Mouse (Mus musculus) hindbrain, embryonic 13.5 days (tissue): ENCODE data around the gene Tmsb10. TPM values are rescaled to one million over a fixed set of nuclear protein-coding genes. Genes with fewer than 3 reads are reported as not detected.
A peak's percentile ranks its signal among the peaks of the same experiment; 100 is the strongest.

ENCODE experiments used
- ATAC-seq: fragments of 200-750 bp; cut with Nextera tagmentation; 2 replicates; pipeline ENCODE4 v1.8.0; 2017; ENCODE audit warnings: moderate TSS enrichment; ENCODE audit not compliant: low FRiP score
- H3K27ac ChIP-seq: fragments of 300-500 bp; sonication (generic); 2 replicates; pipeline ENCODE4 v1.5.1; 2015; ENCODE audit warnings: inconsistent platforms, mild to moderate bottlenecking, moderate library complexity
- H3K27me3 ChIP-seq: fragments of 300-500 bp; sonication (generic); 2 replicates; pipeline ENCODE4 v1.6.1; 2015; ENCODE audit warnings: mild to moderate bottlenecking, inconsistent platforms
- H3K36me3 ChIP-seq: fragments of 300-500 bp; sonication (generic); 2 replicates; pipeline ENCODE4 v1.6.1; 2015; ENCODE audit warnings: mild to moderate bottlenecking, inconsistent platforms
- H3K4me1 ChIP-seq: fragments of 300-500 bp; sonication (generic); replicated peaks from 2 replicates; pipeline ENCODE4 v1.6.1; 2015; ENCODE audit warnings: inconsistent platforms
- H3K4me2 ChIP-seq: fragments of 300-500 bp; sonication (generic); 2 replicates; pipeline ENCODE4 v1.6.1; 2015; ENCODE audit warnings: inconsistent platforms, mild to moderate bottlenecking, moderate library complexity
- H3K4me3 ChIP-seq: fragments of 300-500 bp; sonication (generic); 2 replicates; pipeline ENCODE4 v1.5.1; 2015; ENCODE audit warnings: mild to moderate bottlenecking, inconsistent platforms
- H3K9ac ChIP-seq: fragments of 300-500 bp; sonication (generic); 2 replicates; pipeline ENCODE4 v1.6.1; 2015; ENCODE audit warnings: mild to moderate bottlenecking, inconsistent platforms
- H3K9me3 ChIP-seq: fragments of 300-500 bp; sonication (generic); 2 replicates; pipeline ENCODE4 v1.6.1; 2016; ENCODE audit warnings: inconsistent platforms
- WGBS: fragments of 180-500 bp; shearing (Covaris S2); methylation state at CpG from one replicate; pipeline ENCODE4 v1.1.7; 2015; 5-methylcytosine and 5-hydroxymethylcytosine counted together
- polyA plus RNA-seq: library from polyadenylated mRNA; unstranded; fragments of >200 nt; fragmentation: Nextera tagmentation; extraction: Ambion mirVana; gene quantifications from 2 replicates; pipeline ENCODE4 v1.2.1, GENCODE M21; 2015

Gene Tmsb10
- polyA plus RNA-seq, result 5,412 and 5,881 TPM in 2 replicates

DNA sequence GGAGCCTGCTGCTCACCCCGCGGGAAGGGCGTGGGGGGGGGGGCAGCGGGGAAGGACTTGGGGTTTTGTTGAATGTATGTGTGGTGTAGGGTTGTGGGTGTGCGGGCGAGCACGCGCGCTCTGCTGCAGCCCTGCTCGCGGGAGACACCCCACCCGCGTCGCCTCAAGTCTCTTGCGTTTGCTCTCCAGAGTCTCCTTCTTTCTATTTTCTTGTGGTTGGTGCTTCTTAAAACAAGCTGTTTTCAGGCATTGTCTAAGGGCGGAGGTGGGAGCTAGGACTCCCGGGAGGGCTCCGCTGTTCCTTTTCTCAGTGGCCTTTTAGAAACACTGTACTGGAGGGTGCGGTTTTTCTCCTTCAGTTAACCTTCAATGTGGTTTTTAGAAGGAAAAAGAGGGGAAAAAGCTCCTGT, at the start of gene Tmsb10:
TSS of gene Tmsb10 (minus strand) at position 87 of the 410 bp plus-strand sequence.
- H3K4me2 ChIP-seq, result peak within 1 kb of the TSS; percentile 69
- peaks cover 26% of the 10 kb centered on the region for H3K4me1 ChIP-seq
- peak within 1 kb of the TSS; percentile 100 for H3K9ac ChIP-seq
- H3K27me3 ChIP-seq, result no peaks in the 10 kb centered on the region
- peak within 1 kb of the TSS; percentile 99 for H3K27ac ChIP-seq
- no peaks in the 10 kb centered on the region; the same call in 1 of the 2 replicates for H3K36me3 ChIP-seq
- peak; percentile 76 for ATAC-seq
- 1% methylated on average over 19 of the region's 19 CpGs for WGBS
- peak within 1 kb of the TSS; percentile 95 for H3K4me3 ChIP-seq
- no peaks in the 10 kb centered on the region for H3K9me3 ChIP-seq

DNA sequence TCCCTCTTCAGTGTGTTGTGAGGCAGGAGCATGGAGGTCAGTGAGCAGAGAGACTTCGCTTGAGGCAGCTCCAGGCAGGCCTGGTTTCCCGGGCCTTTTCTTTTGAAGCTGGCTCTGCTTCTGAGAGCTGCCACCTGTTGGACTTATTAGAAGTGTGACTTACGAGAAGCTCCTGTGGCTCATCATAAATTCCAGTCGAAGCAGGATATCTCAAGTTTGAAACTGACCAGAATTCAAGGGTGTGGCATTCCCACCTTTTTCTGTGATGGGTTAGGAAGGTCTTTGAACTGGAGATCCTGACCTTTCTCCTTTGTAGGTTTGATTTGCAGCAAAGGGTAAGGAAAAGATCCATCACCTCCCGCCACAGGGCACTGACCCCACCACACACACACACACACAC, 45.1 kb upstream of the Tmsb10 start:
- no peaks in the 10 kb centered on the region for H3K36me3 ChIP-seq
- no peak overlapping the region for H3K9ac ChIP-seq
- H3K9me3 ChIP-seq, result no peaks in the 10 kb centered on the region
- no peaks in the 10 kb centered on the region for H3K4me1 ChIP-seq
- no peak overlapping the region for H3K27ac ChIP-seq
- ATAC-seq, result no peak
- H3K4me3 ChIP-seq, result no peak overlapping the region
- WGBS, result 86% methylated on average over 5 of the region's 5 CpGs
- H3K27me3 ChIP-seq, result no peaks in the 10 kb centered on the region
- no peak overlapping the region for H3K4me2 ChIP-seq

DNA sequence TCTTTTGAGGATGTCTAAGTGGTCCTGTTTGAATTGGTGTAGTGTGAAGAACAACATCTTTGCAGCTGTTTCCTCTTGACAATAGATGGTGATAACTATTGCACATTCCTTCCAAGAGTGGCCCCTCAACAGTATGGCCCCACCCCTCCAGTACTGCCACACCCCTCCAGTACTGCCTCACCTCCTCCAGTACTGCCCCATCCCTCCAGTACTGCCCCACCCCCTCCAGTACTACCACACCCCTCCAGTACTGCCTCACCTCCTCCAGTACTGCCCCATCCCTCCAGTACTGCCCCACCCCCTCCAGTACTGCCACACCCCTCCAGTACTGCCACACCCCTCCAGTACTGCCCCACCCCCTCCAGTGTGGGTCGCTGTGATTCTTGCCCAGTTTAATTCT, 43.8 kb upstream of the Tmsb10 start:
- WGBS, result 63% methylated on average over 1 of the region's 1 CpGs
- H3K27ac ChIP-seq, result no peak overlapping the region
- no peak overlapping the region for H3K9ac ChIP-seq
- H3K4me1 ChIP-seq, result no peaks in the 10 kb centered on the region
- H3K27me3 ChIP-seq, result no peaks in the 10 kb centered on the region
- H3K9me3 ChIP-seq, result no peaks in the 10 kb centered on the region
- H3K4me3 ChIP-seq, result no peak overlapping the region
- no peak for ATAC-seq
- no peak overlapping the region for H3K4me2 ChIP-seq
- no peaks in the 10 kb centered on the region for H3K36me3 ChIP-seq

DNA sequence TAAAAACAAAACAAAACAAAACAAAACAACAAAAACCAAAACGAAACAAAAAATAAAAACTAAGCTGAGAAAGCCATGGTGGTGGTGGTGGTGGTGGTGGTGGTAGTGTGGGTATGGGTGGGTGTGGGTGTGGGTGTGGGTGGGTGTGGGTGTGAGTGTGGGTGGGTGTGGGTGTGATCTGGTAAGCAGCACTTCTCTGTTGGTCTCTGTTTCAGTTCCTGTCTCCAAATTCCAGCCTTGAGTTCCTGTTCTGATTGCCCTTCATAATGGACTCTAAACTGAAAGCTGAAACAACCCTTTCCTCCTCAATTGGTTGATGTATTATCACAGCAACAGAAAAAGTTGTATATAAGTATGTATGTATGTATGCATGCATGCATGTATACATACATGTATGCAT, 40.3 kb upstream of the Tmsb10 start:
- 90% methylated on average over 1 of the region's 1 CpGs for WGBS
- Histone ChIP-seq H3K9ac (no peak overlapping the region), H3K4me3 (no peak overlapping the region), H3K9me3 (no peaks in the 10 kb centered on the region), H3K4me2 (no peak overlapping the region), H3K36me3 (no peaks in the 10 kb centered on the region), H3K27me3 (no peaks in the 10 kb centered on the region), H3K4me1 (no peaks in the 10 kb centered on the region), H3K27ac (no peak overlapping the region)
- ATAC-seq, result no peak

DNA sequence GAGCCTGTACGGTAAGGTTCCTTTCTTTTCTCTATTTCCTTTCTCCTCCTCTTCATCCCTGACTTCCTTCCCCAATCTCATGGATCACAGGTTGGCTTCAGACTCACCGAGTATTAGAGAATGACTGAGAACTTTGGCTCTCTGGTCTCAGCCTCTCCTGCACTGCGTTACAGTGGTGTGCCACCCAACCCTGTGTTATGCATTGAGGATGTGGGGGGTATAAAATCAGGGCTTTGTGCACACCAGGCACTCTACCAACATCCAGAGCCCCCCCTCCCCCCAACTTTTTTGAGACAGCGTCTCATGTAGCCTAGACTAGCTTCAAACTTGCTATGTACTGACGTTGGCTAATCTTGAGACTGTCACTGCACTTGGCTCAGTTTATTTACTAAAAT, 35.1 kb upstream of the Tmsb10 start:
- no peak overlapping the region for H3K4me2 ChIP-seq
- no peaks in the 10 kb centered on the region for H3K9me3 ChIP-seq
- no peak overlapping the region for H3K27ac ChIP-seq
- H3K36me3 ChIP-seq, result no peaks in the 10 kb centered on the region
- no peak for ATAC-seq
- H3K9ac ChIP-seq, result no peak overlapping the region
- no peak overlapping the region for H3K4me3 ChIP-seq
- H3K4me1 ChIP-seq, result no peaks in the 10 kb centered on the region
- H3K27me3 ChIP-seq, result no peaks in the 10 kb centered on the region
- WGBS, result 85% methylated on average over 5 of the region's 5 CpGs

DNA sequence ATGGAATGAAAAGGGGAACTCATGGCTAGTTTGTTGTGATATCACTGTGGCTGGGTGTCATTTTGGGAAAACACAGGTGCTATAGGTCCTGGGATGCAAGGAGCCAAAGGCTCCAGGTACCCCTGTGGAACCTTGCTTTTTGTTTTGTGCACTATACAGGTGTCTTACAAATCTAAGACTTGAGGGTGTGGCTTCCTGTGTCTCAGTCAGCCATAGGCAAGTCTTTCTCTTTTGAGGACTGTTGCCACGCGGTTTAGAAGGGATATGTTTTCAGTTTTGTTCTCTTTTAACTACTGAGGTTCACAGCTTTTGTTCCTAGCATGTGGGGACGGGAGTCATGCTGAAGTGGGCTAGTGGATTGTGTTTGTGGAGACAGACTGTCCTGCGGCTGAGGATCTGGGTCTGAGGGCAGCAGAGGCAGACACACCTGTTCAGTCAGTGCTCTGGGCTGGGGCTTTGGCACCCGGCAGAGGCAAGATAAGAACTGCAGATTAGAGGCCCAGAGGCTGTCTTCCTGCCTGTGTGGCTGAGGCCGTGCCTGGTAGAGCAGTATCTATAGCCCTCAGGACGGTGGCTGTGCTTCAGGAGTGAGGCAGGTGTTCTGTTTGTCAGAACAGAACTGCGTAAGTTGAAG, 34.6 kb upstream of the Tmsb10 start:
- ATAC-seq, result no peak
- H3K9me3 ChIP-seq, result no peaks in the 10 kb centered on the region
- H3K4me1 ChIP-seq, result no peaks in the 10 kb centered on the region
- no peaks in the 10 kb centered on the region for H3K36me3 ChIP-seq
- WGBS, result 81% methylated on average over 8 of the region's 8 CpGs
- no peak overlapping the region for H3K27ac ChIP-seq
- H3K27me3 ChIP-seq, result no peaks in the 10 kb centered on the region
- H3K4me2 ChIP-seq, result no peak overlapping the region
- no peak overlapping the region for H3K9ac ChIP-seq
- no peak overlapping the region for H3K4me3 ChIP-seq

DNA sequence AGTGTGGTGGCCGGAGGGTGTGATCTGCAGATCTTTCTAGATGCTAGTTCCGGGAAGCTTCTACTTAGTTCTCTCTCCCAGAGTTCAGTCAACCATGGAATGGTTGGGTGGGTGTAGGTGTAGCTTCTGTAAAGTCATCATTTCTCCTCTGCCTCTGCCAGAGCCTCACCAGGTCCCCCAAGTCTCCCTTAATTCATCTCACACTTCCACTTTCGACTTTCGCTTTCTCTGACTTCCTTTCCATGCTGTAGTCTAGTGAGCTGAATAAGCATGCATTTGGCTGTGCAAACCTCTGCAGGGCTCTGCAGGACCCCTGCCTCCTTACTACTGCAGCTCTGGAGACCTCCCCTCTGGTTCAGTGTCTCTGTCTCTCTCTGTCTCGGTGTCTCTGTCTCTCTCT, 31.7 kb upstream of the Tmsb10 start:
- no peak for ATAC-seq
- Histone ChIP-seq H3K9ac (no peak overlapping the region), H3K4me2 (no peak overlapping the region), H3K4me1 (no peaks in the 10 kb centered on the region), H3K9me3 (no peaks in the 10 kb centered on the region), H3K4me3 (no peak overlapping the region), H3K36me3 (no peaks in the 10 kb centered on the region), H3K27me3 (no peaks in the 10 kb centered on the region), H3K27ac (no peak overlapping the region)
- 96% methylated on average over 5 of the region's 5 CpGs for WGBS

DNA sequence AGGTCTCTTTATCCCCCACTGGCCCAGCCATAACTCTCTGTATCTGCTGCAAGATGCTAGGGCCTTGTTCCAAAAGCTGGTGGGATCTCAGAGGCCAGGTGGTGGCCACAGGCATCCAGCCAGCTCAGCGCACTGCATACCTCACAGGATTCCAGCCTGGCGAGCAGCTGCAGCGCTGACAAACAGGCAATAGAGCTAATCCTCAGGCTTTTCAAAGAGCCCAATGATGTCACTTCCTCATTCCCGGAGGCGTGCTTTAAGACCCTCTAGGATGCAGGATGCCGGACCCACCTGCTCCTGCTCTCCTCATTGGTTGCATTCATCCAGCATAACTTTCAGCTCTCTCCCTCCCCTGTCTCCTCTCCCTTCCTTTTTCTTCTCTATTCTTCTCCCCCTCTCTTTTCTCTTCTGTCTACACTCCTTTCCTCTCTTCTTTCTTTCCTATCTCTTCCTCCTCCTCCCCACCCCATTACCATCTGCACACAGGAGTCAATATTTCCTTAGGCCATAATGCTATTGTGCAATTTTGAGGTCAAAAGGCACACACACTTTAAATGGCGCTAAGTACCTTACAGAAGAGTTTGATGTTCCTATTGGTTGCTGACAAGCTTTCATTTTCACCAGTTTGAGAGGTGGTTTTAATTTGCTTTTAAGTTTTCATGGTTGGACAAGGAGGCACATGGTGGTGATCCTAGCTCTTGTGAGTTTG, 30.6 kb upstream of the Tmsb10 start:
- H3K4me2 ChIP-seq, result no peak overlapping the region
- H3K9me3 ChIP-seq, result no peaks in the 10 kb centered on the region
- H3K9ac ChIP-seq, result no peak overlapping the region
- no peak overlapping the region for H3K4me3 ChIP-seq
- no peaks in the 10 kb centered on the region for H3K27me3 ChIP-seq
- 48% methylated on average over 7 of the region's 7 CpGs for WGBS
- H3K27ac ChIP-seq, result no peak overlapping the region
- no peaks in the 10 kb centered on the region for H3K4me1 ChIP-seq
- H3K36me3 ChIP-seq, result no peaks in the 10 kb centered on the region
- no peak for ATAC-seq

DNA sequence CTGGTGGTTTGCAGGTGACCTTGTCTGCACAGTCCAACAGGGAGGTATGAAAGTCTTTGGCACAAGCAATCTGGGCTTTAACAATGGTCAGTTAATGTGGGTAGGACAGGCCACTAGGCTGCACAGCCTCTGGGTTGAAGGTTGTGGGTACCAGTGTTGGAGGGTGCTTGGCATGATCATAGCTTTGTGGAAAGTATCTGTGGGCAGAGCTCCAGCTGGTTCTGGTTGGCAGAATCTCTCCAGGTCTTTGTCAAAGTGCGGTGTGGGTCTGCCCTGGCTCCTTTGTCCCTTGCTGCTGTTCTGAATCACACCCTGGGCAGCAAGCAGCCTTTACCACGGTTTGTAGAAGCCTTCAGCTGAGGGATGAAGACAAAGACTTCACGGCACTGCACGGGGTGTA, 24.0 kb upstream of the Tmsb10 start:
- Histone ChIP-seq H3K36me3 (no peaks in the 10 kb centered on the region), H3K27ac (no peak overlapping the region), H3K4me3 (no peak overlapping the region), H3K4me1 (0 out of 2 replicates have a peak, but pooled peaks cover 6% of the 10 kb centered on the region), H3K9me3 (no peaks in the 10 kb centered on the region), H3K27me3 (0 out of 2 replicates have a peak, but pooled peaks cover 5% of the 10 kb centered on the region), H3K4me2 (no peak overlapping the region), H3K9ac (no peak overlapping the region)
- ATAC-seq, result no peak
- 69% methylated on average over 4 of the region's 4 CpGs for WGBS

DNA sequence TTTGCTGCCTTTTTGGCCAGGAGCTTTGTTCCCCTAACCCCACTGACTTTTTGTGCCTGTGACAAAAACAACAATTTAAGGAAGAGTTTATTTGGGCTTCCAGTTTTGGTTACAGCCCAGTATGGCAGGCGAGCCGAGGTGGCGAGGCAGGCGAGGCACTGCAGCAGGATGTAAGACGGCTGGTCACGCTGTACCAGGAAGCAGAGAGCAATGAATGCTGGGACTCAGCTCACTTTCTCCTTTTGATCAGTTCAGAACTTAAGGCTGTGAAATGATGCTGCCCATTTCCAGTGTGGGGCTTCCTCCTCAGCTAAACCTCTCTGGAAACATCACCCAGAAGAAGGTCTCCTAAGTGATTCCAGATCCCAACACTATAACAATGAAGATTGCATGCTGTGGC, 23.3 kb upstream of the Tmsb10 start:
- no peak for ATAC-seq
- Histone ChIP-seq H3K36me3 (no peaks in the 10 kb centered on the region), H3K27me3 (0 out of 2 replicates have a peak, but pooled peaks cover 5% of the 10 kb centered on the region), H3K4me2 (no peak overlapping the region), H3K9ac (no peak overlapping the region), H3K9me3 (no peaks in the 10 kb centered on the region), H3K4me3 (no peak overlapping the region), H3K27ac (no peak overlapping the region), H3K4me1 (0 out of 2 replicates have a peak, but pooled peaks cover 6% of the 10 kb centered on the region)
- WGBS, result 78% methylated on average over 6 of the region's 6 CpGs

DNA sequence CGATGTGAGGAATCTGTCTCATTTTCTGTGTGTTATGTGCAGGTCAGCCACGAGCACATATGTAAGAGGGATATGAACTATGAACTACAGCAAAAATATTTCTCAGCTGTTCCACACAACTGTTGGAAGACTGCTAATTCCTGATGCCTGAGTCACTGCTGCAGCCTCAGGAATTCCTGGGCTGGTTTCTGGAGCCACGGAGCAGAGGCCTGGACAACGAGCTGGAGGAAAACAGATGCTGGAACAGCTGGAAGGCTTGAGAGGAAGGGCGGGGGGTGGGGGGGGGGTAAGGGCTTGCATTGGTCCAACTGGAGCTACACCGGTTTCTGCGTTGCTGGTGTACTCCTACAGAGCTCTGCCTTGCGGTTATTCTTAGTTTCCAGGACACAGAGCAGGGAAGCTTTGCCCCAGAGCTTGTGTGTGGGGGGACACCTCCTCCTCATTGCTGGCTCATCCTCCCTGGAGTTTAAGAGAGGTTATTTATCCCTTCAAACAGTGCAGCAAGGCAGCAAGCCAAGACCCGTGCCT, 22.6 kb upstream of the Tmsb10 start:
- Histone ChIP-seq H3K4me2 (no peak overlapping the region), H3K9ac (no peak overlapping the region), H3K36me3 (no peaks in the 10 kb centered on the region), H3K27ac (no peak overlapping the region), H3K4me3 (no peak overlapping the region), H3K4me1 (0 out of 2 replicates have a peak, but pooled peaks cover 6% of the 10 kb centered on the region), H3K27me3 (0 out of 2 replicates have a peak, but pooled peaks cover 5% of the 10 kb centered on the region), H3K9me3 (no peaks in the 10 kb centered on the region)
- no peak for ATAC-seq
- WGBS, result 41% methylated on average over 9 of the region's 9 CpGs

DNA sequence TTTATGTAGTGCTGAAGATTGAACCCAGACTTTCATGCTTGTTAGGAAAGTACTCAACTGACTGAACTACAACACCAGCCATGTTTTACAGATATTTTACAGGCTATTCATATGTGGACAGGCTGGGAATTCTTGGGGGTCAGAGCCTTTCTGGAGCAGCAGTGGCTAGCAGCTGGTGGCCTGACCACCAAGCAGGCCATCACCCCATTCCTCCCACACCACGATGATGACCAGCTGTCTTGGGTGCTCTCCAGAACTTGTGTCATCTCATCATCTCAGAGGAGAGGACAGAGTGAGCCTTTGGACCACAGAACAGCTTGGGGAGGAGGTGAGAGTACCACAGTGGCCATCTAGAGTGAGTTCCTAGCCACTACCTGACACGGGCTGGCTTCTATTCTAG, 18.3 kb upstream of the Tmsb10 start:
- ATAC-seq, result no peak
- Histone ChIP-seq H3K36me3 (no peaks in the 10 kb centered on the region), H3K27ac (no peak overlapping the region), H3K4me1 (0 out of 2 replicates have a peak, but pooled peaks cover 6% of the 10 kb centered on the region), H3K4me2 (no peak overlapping the region), H3K27me3 (no peaks in the 10 kb centered on the region), H3K9me3 (no peaks in the 10 kb centered on the region), H3K4me3 (no peak overlapping the region), H3K9ac (no peak overlapping the region)
- 96% methylated on average over 2 of the region's 2 CpGs for WGBS
